ENCODE assay signal across 21 mouse cellular contexts in the genomic region with DNA sequence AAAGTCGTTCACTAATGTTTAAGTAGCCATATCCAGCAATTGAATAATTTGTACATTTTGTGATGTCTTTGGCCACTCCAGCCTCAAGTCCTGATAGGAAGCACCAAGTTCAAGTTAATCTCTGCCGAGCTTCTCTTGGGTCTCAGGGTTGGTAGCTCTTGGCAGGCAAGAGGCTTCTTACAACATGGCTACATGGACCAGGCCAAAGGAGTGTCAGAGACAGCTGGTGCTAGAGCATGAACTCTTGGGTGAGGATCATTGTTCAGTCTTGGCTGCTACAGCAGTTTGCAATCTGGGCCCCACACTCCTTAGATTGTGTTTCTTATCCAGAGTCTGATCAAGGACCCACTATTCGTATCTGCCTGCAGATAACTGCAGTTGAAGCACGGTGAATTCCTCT.
DNase-seq lines count a peak whose midpoint lies in the region; ATAC-seq and TF ChIP-seq lines count a peak whose summit lies in the region.
"Had no signal": no experiment of that assay in that cellular context is flagged by ENCODE, and none has a peak within 500 bp of the region (broad histone marks: within the 10 kb centered on the region; RNA-seq: fewer than 3 reads in every experiment).

No protein-coding gene starts in this region.

- ATAC-seq in forebrain, embryonic 13.5 days = no peak
- ATAC-seq in midbrain, embryonic 14.5 days (ENCODE audit: low FRiP score, low TSS enrichment) = no peak
- ATAC-seq: midbrain, embryonic 16.5 days had no signal

- no peak overlapping the region for H3K4me2 ChIP-seq in forebrain, embryonic 13.5 days
- no peak overlapping the region for H3K4me2 ChIP-seq in midbrain, embryonic 14.5 days (ENCODE audit: low read length)
- H3K4me2 ChIP-seq: forebrain, embryonic 12.5 days; heart, embryonic 13.5 days; kidney, embryonic 15.5 days; liver, embryonic 11.5 days had no signal

- intact Hi-C loops in heart, adult 2 months (cut with DNase I) = no loop called here

- no peaks in the 10 kb centered on the region for H3K9me3 ChIP-seq in forebrain, embryonic 13.5 days (replicated peaks)
- no peaks in the 10 kb centered on the region for H3K9me3 ChIP-seq in midbrain, embryonic 14.5 days (ENCODE audit: control insufficient read depth, low read length)
- H3K9me3 ChIP-seq: forebrain, embryonic 12.5 days; heart, embryonic 13.5 days; hindbrain, embryonic 10.5 days; kidney, embryonic 15.5 days; limb, embryonic 10.5 days had no signal

- no peak for TF ChIP-seq EP300 in heart, adult 2 months (IDR thresholded peaks at IDR 0.05; ENCODE audit: insufficient read depth, low read depth, low read length)

- H3K27ac ChIP-seq in heart, adult 2 months = no peak overlapping the region
- no peak overlapping the region for H3K27ac ChIP-seq in forebrain, embryonic 13.5 days
- no peak overlapping the region for H3K27ac ChIP-seq in midbrain, embryonic 14.5 days (replicated peaks; ENCODE audit: low read depth, low read length)
- H3K27ac ChIP-seq: forebrain, embryonic 12.5 days; heart, embryonic 13.5 days; hindbrain, embryonic 10.5 days; kidney, embryonic 15.5 days; limb, embryonic 10.5 days had no signal

- peaks cover 2% of the 10 kb centered on the region for H3K4me1 ChIP-seq in heart, adult 2 months (ENCODE audit: control insufficient read depth, insufficient read depth, low read length)
- peaks cover 3% of the 10 kb centered on the region; the same call in 1 of the 2 replicates for H3K4me1 ChIP-seq in forebrain, embryonic 13.5 days
- H3K4me1 ChIP-seq in midbrain, embryonic 14.5 days (ENCODE audit: control insufficient read depth, insufficient read depth, low read length) = peaks cover 7% of the 10 kb centered on the region; the same call in 1 of the 2 replicates
- H3K4me1 ChIP-seq: forebrain, embryonic 12.5 days; hindbrain, embryonic 10.5 days; limb, embryonic 10.5 days had no signal

- no peak for TF ChIP-seq CTCF in heart, adult 2 months (IDR thresholded peaks at IDR 0.05)

- no peak for TF ChIP-seq POLR2A in heart, adult 2 months (IDR thresholded peaks at IDR 0.05; ENCODE audit: insufficient read depth, low read depth, low read length)

- DNase-seq in adrenal gland, postnatal 14 days = peak; percentile 43
- DNase-seq in adrenal gland, adult 8-10 months = no peak
- DNase-seq in heart, adult 2 months = peak; percentile 43 to 46
- DNase-seq in heart, adult 8-10 months (ENCODE audit: low spot score) = no peak
- DNase-seq in adipocyte (ENCODE audit: low spot score) = peak; percentile 89
- peak; percentile 56 for DNase-seq in lung, postnatal 10 days
- DNase-seq in midbrain, embryonic 14.5 days = no peak
- DNase-seq: cerebellum, postnatal 25 days; layer of hippocampus, postnatal 36 days; retina, postnatal 1 day; spleen, adult 18-20 months; thymus, adult 18-20 months had no signal

- H3K79me2 ChIP-seq in heart, adult 2 months (replicated peaks; ENCODE audit: control insufficient read depth, insufficient read depth, low read length) = no peaks in the 10 kb centered on the region

- no peaks in the 10 kb centered on the region for H3K27me3 ChIP-seq in heart, adult 2 months (ENCODE audit: control insufficient read depth, insufficient read depth, low read length)
- H3K27me3 ChIP-seq in forebrain, embryonic 13.5 days = no peaks in the 10 kb centered on the region
- H3K27me3 ChIP-seq in midbrain, embryonic 14.5 days (ENCODE audit: control insufficient read depth, insufficient read depth, low read length) = no peaks in the 10 kb centered on the region
- H3K27me3 ChIP-seq: CH12.LX; forebrain, embryonic 12.5 days; kidney, embryonic 15.5 days had no signal

- H3K4me3 ChIP-seq in heart, adult 2 months = no peak overlapping the region
- H3K4me3 ChIP-seq in forebrain, embryonic 13.5 days = no peak overlapping the region
- H3K4me3 ChIP-seq in midbrain, embryonic 14.5 days (replicated peaks; ENCODE audit: low read depth, low read length) = no peak overlapping the region
- H3K4me3 ChIP-seq: forebrain, embryonic 12.5 days; heart, embryonic 13.5 days; hindbrain, embryonic 10.5 days; kidney, embryonic 15.5 days; limb, embryonic 10.5 days had no signal

- 46% methylated on average over 4 of the region's 4 CpGs for WGBS in heart, adult 2 months
- 79% methylated on average over 4 of the region's 4 CpGs for WGBS in forebrain, embryonic 13.5 days
- 76% methylated on average over 4 of the region's 4 CpGs for WGBS in midbrain, embryonic 14.5 days

- no peak overlapping the region for H3K9ac ChIP-seq in heart, adult 2 months (ENCODE audit: low read depth, low read length)
- no peak overlapping the region for H3K9ac ChIP-seq in forebrain, embryonic 13.5 days
- no peak overlapping the region for H3K9ac ChIP-seq in midbrain, embryonic 14.5 days (replicated peaks; ENCODE audit: low read length)
- H3K9ac ChIP-seq: forebrain, embryonic 12.5 days; heart, embryonic 13.5 days; kidney, embryonic 15.5 days had no signal

- no peaks in the 10 kb centered on the region for H3K36me3 ChIP-seq in heart, adult 2 months (ENCODE audit: control insufficient read depth, insufficient read depth, low read length)
- no peaks in the 10 kb centered on the region for H3K36me3 ChIP-seq in forebrain, embryonic 13.5 days (ENCODE audit: poor library complexity, severe bottlenecking)
- no peaks in the 10 kb centered on the region for H3K36me3 ChIP-seq in midbrain, embryonic 14.5 days (ENCODE audit: control insufficient read depth, insufficient read depth, low read length)
- H3K36me3 ChIP-seq: forebrain, embryonic 12.5 days; heart, embryonic 13.5 days; hindbrain, embryonic 10.5 days; kidney, embryonic 15.5 days; limb, embryonic 10.5 days had no signal

Comparison
In these comparisons a context has a peak if more than half of its experiments do, and no peak if none do; other contexts are left out.
1. DNase-seq: peak in adrenal gland, postnatal 14 days (single experiment), heart, adult 2 months (2 of 2), adipocyte (single experiment) and lung, postnatal 10 days (single experiment); none in adrenal gland, adult 8-10 months (single experiment), heart, adult 8-10 months (single experiment) and midbrain, embryonic 14.5 days (single experiment).